Mouse (Mus musculus): ENCODE data around the gene Zfp120.
"Not testable (repeated sequence)": the region's sequence is repeated elsewhere in the genome, so short reads cannot be mapped to it uniquely, and the experiment has no call there.

The Zfp120 gene

DNA sequence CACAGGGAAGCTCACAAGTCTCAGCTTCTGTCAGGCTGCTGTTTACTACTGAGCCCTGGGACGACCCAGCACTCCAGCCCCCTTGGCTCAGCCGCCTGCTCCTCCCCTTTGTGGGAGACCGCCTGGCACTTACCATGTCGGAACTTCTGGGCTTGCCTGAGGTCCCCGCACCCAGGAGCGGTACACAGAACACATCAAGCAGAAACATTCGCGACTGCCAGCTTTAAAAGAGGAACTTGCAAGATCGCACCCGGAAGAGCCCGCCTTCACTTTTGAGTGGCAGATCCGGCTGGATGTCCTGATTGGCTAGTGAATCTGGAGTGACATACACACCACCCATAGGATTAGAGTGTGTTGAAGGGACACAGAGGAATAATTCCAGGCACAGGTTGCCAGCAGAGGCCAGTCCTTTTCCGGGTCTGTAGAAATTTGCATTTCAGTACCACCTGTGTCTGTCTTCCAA is at the start of gene Zfp120:
Zfp120 (minus strand) TSS at position 274 of the 463 bp plus-strand sequence.
- peak; percentile 84 for DNase-seq (ENCODE audit: low read depth, low spot score)

- not testable (repeated sequence) for DNase-seq (ENCODE audit: low read depth, low spot score)
These were observed 45.1 kb upstream of the Zfp120 start, which contains the start of gene Gm14139 for GRCm38 (mm10) chr2:150181570-150181999. Gm14139 (plus strand) TSS chr2:150181755.

- DNase-seq (ENCODE audit: low read depth, low spot score) = not testable (repeated sequence)
These were observed 44.5 kb upstream of the Zfp120 start for GRCm38 (mm10) chr2:150181046-150181445.

GRCm38 (mm10) chr2:150179579-150179978 is 43.1 kb upstream of the Zfp120 start, which contains the start of gene Gm10770:
Gm10770 (minus strand) TSS chr2:150179679.
- not testable (repeated sequence) for DNase-seq (ENCODE audit: low read depth, low spot score)

DNA sequence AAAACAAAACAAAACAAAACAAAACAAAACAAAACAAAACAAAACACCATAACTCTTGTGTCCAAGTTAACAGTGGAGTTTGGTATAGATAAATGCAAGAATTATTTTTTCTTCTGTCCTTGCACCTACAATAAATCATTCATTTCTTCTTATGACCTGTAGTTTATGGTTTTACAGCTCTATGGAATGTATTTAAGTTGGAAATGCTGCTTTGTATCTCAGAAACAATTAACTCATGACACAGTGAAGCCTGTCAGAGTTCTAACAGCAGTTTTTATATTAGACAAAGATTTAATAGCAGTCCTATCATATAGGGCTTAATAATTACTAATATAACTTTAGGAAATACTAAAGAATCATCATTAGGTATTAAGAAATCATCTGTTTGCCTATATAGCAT is 37.3 kb upstream of the Zfp120 start:
- DNase-seq (ENCODE audit: low read depth, low spot score) = no peak

DNA sequence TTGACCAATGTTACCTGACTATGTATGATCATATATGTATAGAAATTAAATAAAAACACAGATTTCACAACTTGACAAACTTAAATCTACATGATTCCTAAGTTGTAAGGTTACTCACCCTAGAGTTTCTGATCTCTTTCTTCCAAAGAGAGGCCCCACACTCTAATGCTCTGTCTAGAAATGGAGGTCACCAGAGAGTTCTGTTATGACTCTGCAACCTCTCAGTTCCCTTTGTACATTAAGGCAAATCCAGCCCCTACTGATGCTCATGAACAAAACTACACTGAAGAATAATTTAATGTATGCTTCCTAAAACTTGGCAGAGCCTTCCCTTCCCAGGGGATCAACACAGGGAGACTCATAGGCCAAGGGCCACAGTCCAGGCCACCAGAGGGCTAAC is 30.2 kb upstream of the Zfp120 start:
- no peak for DNase-seq (ENCODE audit: low read depth, low spot score)

- DNase-seq (ENCODE audit: low read depth, low spot score) = no peak
These were observed 3.7 kb downstream of the Zfp120 start for GRCm38 (mm10) chr2:150132773-150133172.

DNA sequence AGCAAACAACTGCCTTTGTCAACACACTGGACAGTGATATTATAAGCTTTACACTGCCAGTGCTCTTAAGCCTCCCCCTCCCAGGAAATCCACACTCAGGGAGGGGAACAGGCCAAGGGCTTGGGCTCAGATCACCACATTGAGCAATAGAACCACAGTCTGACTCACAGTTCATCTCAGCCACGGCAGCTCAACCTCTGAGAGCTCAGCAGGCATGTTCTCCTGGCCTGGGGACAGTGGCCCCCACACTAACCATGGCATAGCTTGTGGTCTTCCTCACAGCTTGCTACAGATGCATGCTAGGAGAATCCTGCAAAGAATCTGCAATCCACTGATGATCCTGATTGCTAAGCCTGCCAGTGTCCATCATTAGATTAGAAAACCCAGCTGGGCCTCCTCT is 4.5 kb downstream of the Zfp120 start:
- DNase-seq (ENCODE audit: low read depth, low spot score) = not testable (repeated sequence)

- no peak for DNase-seq (ENCODE audit: low read depth, low spot score)
These were observed 25.1 kb downstream of the Zfp120 start for GRCm38 (mm10) chr2:150111247-150111912.

DNA sequence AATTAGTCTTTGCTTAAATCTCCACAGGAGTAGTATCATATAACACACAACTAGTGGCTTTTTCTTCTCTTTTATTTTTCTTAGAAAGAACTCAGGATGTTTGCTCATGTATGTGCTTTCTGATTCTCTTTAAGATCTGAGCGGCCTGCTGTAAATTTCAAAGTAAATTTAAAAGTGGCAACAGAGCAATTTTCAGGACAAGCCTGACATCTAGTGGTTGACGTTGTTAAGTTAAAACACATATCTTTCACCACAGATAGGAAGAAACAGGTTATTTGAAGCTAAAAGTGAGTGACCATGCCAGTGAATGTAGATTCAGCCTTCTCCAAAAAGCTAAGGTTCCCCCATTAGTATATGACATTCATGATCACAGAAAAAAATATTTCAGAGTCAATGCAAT is 36.9 kb downstream of the Zfp120 start:
- DNase-seq (ENCODE audit: low read depth, low spot score) = peak; percentile 5

Measured in retina, postnatal 7 days (tissue).